Comparison of ENCODE assay signal across 7 mouse cellular contexts in the genomic region with DNA sequence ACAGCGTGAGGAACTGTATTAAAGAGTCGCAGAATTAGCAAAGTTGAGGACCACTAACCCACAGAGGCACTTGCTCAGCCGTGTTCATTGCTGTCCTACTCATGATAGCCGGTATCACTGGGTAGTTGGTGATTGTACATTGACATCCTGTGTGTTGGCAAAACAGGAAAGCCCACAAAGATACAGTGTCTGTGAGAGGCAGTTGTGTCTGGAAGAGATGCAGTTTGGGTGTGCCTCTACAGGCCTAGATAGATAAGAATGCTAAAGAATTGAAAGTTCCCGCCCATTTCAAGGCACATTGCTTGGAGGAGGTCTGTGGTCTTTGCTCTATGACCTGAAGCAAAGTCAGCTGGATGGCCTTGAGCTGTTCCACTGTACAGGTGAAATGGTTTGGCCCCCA. TPM values are rescaled to one million over a fixed set of nuclear protein-coding genes. Genes with fewer than 3 reads are reported as not detected.
DNase-seq lines count a peak whose midpoint lies in the region; ATAC-seq and TF ChIP-seq lines count a peak whose summit lies in the region.

A gene (plus strand): TSS at position 327 of the 400 bp plus-strand sequence.

- TF ChIP-seq CTCF in ES-Bruce4 (IDR thresholded peaks at IDR 0.05; ENCODE audit: low read depth, low read length) (no peak), Patski (IDR thresholded peaks at IDR 0.05) (no peak)

- no peak within 1 kb of the TSS for H3K4me2 ChIP-seq in limb, embryonic 13.5 days (replicated peaks)

- no peaks in the 10 kb centered on the region for H3K4me1 ChIP-seq in ES-Bruce4 (ENCODE audit: control insufficient read depth, insufficient read depth, low read length)
- no peaks in the 10 kb centered on the region for H3K4me1 ChIP-seq in forebrain, embryonic 10.5 days
- no peaks in the 10 kb centered on the region for H3K4me1 ChIP-seq in limb, embryonic 13.5 days

- ATAC-seq in Patski: no peak
- no peak for ATAC-seq in limb, embryonic 13.5 days (ENCODE audit: low FRiP score, low read depth)
- ATAC-seq in neutrophil, adult 5-6 weeks (ENCODE audit: extremely low read depth, insufficient number of reproducible peaks, low FRiP score, poor library complexity, severe bottlenecking): no peak

- TF ChIP-seq EP300 in ES-Bruce4 (IDR thresholded peaks at IDR 0.05; ENCODE audit: insufficient read depth, low read depth, low read length): no peak

- DNase-seq in Patski (ENCODE audit: low read depth, low spot score): no peak
- DNase-seq in forebrain, embryonic 10.5 days (ENCODE audit: extremely low spot score, low spot score): no peak
- no peak for DNase-seq in heart, postnatal 25 days (ENCODE audit: low spot score)
- DNase-seq in urinary bladder, postnatal 4 days (ENCODE audit: low spot score in 2 of 2): no peak

- no peaks in the 10 kb centered on the region for H3K27me3 ChIP-seq in ES-Bruce4 (ENCODE audit: control insufficient read depth, insufficient read depth, low read length, poor library complexity, severe bottlenecking)
- H3K27me3 ChIP-seq in Patski: no peaks in the 10 kb centered on the region
- H3K27me3 ChIP-seq in forebrain, embryonic 10.5 days (ENCODE audit: poor library complexity, severe bottlenecking): no peaks in the 10 kb centered on the region
- H3K27me3 ChIP-seq in limb, embryonic 13.5 days: no peaks in the 10 kb centered on the region

- H3K27ac ChIP-seq in ES-Bruce4 (ENCODE audit: insufficient read depth, low read length): no peak within 1 kb of the TSS
- no peak within 1 kb of the TSS for H3K27ac ChIP-seq in forebrain, embryonic 10.5 days
- no peak within 1 kb of the TSS for H3K27ac ChIP-seq in limb, embryonic 13.5 days

- in situ Hi-C loops in Patski (cut with MboI; ENCODE audit: low pct_unique_long_range_greater_than_20kb): no loop called here

- POLR2A ChIA-PET in Patski (lab: Charles Lee): no interaction called here

- CTCF ChIA-PET in Patski (lab: Charles Lee): interaction anchor here (1.4 kb wide), 1 partner anchor 48 kb away, joined by 3 read pairs; no protein-coding TSS in a partner anchor

- 92% methylated on average over 5 of the region's 5 CpGs for WGBS in forebrain, embryonic 10.5 days
- WGBS in limb, embryonic 13.5 days: 89% methylated on average over 5 of the region's 5 CpGs

- no peaks in the 10 kb centered on the region for H3K9me3 ChIP-seq in ES-Bruce4 (replicated peaks; ENCODE audit: control insufficient read depth, insufficient read depth, low read length, poor library complexity, severe bottlenecking)
- H3K9me3 ChIP-seq in forebrain, embryonic 10.5 days: no peaks in the 10 kb centered on the region; the same call in 1 of the 2 replicates
- H3K9me3 ChIP-seq in limb, embryonic 13.5 days: no peaks in the 10 kb centered on the region

- intact Hi-C loops in heart, postnatal 25 days (cut with DNase I): no loop called here

- H3K36me3 ChIP-seq in ES-Bruce4 (ENCODE audit: control insufficient read depth, insufficient read depth, low read length, poor library complexity, severe bottlenecking): no peaks in the 10 kb centered on the region
- no peaks in the 10 kb centered on the region for H3K36me3 ChIP-seq in forebrain, embryonic 10.5 days (replicated peaks)
- H3K36me3 ChIP-seq in limb, embryonic 13.5 days: no peaks in the 10 kb centered on the region

- H3K4me3 ChIP-seq in ES-Bruce4 (ENCODE audit: low read depth, low read length): peak within 1 kb of the TSS; percentile 77
- no peak within 1 kb of the TSS for H3K4me3 ChIP-seq in forebrain, embryonic 10.5 days
- H3K4me3 ChIP-seq in limb, embryonic 13.5 days: no peak within 1 kb of the TSS

- H3K9ac ChIP-seq in ES-Bruce4 (ENCODE audit: low read depth, poor library complexity, severe bottlenecking): peak within 1 kb of the TSS; percentile 47; the same call in 1 of the 2 replicates
- H3K9ac ChIP-seq in limb, embryonic 13.5 days: no peak within 1 kb of the TSS

- no peak for TF ChIP-seq POLR2A in ES-Bruce4 (IDR thresholded peaks at IDR 0.05; ENCODE audit: insufficient read depth, low read length)

RNA-seq across cellular contexts. Expression of the gene that starts here (rescaled TPM):
- polyA plus RNA-seq in ES-Bruce4 (2011; ENCODE audit: insufficient read depth, insufficient read length, low read depth, missing spikeins) (265 and 277 TPM in 2 replicates), Patski (2021) (363 TPM)
- polyA plus RNA-seq in forebrain, embryonic 10.5 days (2016; fragmentation: Nextera tagmentation; extraction: Ambion mirVana): 176 and 179 TPM in 2 replicates
- total RNA-seq in heart, postnatal 25 days (2021): 10 to 100 TPM; 77.8 to 84.2 TPM
- polyA plus RNA-seq in limb, embryonic 13.5 days (2015; fragmentation: Nextera tagmentation; extraction: Ambion mirVana): 246 and 261 TPM in 2 replicates
- total RNA-seq in neutrophil, adult 5-6 weeks (2017): 339 TPM in 2 replicates
